Mouse (Mus musculus): ENCODE data around the gene Ehd4. TPM values are rescaled to one million over a fixed set of nuclear protein-coding genes. Genes with fewer than 3 reads are reported as not detected.

Gene Ehd4
- polyA plus RNA-seq, 1 experiment: 38.5 TPM

- TF ChIP-seq GATA1 (IDR thresholded peaks at IDR 0.05; ENCODE audit: low read length): no peak
These were observed 104.7 kb downstream of the Ehd4 start for GRCm38 (mm10) chr2:120049632-120050274.

- no peak for TF ChIP-seq GATA1 (IDR thresholded peaks at IDR 0.05; ENCODE audit: low read length)
These were observed 106.2 kb downstream of the Ehd4 start for GRCm38 (mm10) chr2:120048173-120048572.

GRCm38 (mm10) chr2:120046486-120047310, 107.7 kb downstream of the Ehd4 start:
- TF ChIP-seq GATA1 (IDR thresholded peaks at IDR 0.05; ENCODE audit: low read length): no peak

DNA sequence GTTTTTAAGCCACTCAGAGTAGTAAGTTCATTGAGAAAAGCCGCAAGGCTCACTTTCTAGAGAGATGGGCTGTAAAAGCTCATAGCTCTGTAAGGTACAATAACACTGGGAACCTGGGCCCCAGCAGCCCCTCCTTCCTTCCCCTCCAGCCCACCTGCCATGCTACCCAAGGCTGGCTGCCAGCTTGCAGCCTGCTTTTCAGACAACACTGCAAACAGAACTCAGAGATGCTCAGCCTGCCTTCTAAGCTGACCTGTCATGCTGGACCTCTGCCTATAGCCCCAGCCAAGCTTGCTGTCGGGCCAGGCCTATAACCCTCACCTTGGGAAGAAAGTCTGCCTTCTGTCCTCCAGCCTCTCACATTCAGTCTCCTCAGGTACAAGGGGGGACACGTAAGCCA, 109.7 kb downstream of the Ehd4 start:
- no peak for TF ChIP-seq GATA1 (IDR thresholded peaks at IDR 0.05; ENCODE audit: low read length)

DNA sequence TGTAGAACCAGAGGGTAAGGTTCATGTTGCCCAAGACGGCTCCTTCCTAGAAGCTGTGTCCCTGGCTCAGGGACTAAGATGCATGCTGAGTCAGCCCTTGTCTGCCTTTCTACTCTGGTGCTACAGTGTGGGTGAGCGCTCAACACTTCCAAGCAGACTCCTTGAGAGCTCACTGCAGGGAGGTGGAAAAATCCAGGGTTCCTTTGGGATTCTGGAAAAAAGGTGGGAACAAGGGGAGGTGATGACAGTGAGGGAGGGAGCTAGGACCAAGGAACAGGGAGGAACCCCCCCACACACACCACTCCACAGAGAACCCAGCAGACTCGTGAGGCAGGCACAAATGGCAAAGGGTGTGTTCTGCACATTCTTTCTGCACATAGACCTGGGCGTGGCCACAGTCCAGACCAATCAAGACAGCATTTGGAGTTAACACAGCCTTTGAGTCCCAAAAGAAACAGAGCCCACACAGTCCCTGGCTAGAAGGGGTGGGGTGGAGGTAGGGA, 110.3 kb downstream of the Ehd4 start:
- TF ChIP-seq GATA1 (IDR thresholded peaks at IDR 0.05; ENCODE audit: low read length): no peak

- TF ChIP-seq GATA1 (IDR thresholded peaks at IDR 0.05; ENCODE audit: low read length): no peak
These were observed 113.4 kb downstream of the Ehd4 start for GRCm38 (mm10) chr2:120040991-120041390.

Other genes with a start within 250 kb of the Ehd4 start
- gene Mapkbp1, start 181.9 kb downstream of the Ehd4 start, polyA plus RNA-seq (2012): 3.2 and 3.5 TPM in 2 replicates
- gene Jmjd7, start 127.1 kb downstream of the Ehd4 start, polyA plus RNA-seq (2012): 2.8 and 3.4 TPM in 2 replicates
- gene Gm28042, start 127.1 kb downstream of the Ehd4 start, polyA plus RNA-seq (2012): 0.04 and 0.08 TPM in 2 replicates
- 0.15 and 0.24 TPM in 2 replicates for gene Pla2g4b, start 121.2 kb downstream of the Ehd4 start, polyA plus RNA-seq (2012)
- not detected in 2 replicates for gene Pla2g4e, start 90.7 kb upstream of the Ehd4 start, polyA plus RNA-seq (2012)
- gene Pla2g4d, start 134.6 kb upstream of the Ehd4 start, polyA plus RNA-seq (2012): not detected in 2 replicates
- gene Pla2g4f, start 159.6 kb upstream of the Ehd4 start, polyA plus RNA-seq (2012): not detected in 2 replicates
- gene Vps39, start 198.5 kb upstream of the Ehd4 start, polyA plus RNA-seq (2012): 15.2 and 25.1 TPM in 2 replicates
- gene Ganc, start 249.3 kb upstream of the Ehd4 start, polyA plus RNA-seq (2012): 1.3 and 1.5 TPM in 2 replicates
- gene Tmem87a, start 249.5 kb upstream of the Ehd4 start, polyA plus RNA-seq (2012): 0.45 and 0.57 TPM in 2 replicates

Measured in G1E-ER4 (cell line).